Mouse (Mus musculus): ENCODE data around the gene Ndufb4. TPM values are rescaled to one million over a fixed set of nuclear protein-coding genes. Genes with fewer than 3 reads are reported as not detected.

Gene Ndufb4
- total RNA-seq, 2 experiments from 2014 or later, result 8.2 to 28.2 TPM

GRCm38 (mm10) chr16:37597412-37597811 is 56.8 kb downstream of the Ndufb4 start:
- ATAC-seq (replicated peaks; ENCODE audit: low FRiP score, poor library complexity, severe bottlenecking), result no peak

Other genes starting within 250 kb of the Ndufb4 start
- 3.1 and 6.1 TPM in 2 replicates for gene Gtf2e1, start 114.7 kb downstream of the Ndufb4 start, total RNA-seq (2015; ENCODE audit: low replicate concordance)
- 2.8 and 3.8 TPM in 2 replicates for gene Gtf2e1, start 114.7 kb downstream of the Ndufb4 start, total RNA-seq (2017; ENCODE audit: low replicate concordance)
- 4.4 and 5.4 TPM in 2 replicates for gene Rabl3, start 114.6 kb downstream of the Ndufb4 start, total RNA-seq (2015; ENCODE audit: low replicate concordance)
- 1.5 and 2.0 TPM in 2 replicates for gene Rabl3, start 114.6 kb downstream of the Ndufb4 start, total RNA-seq (2017; ENCODE audit: low replicate concordance)
- not detected in 2 replicates for gene Hgd, start 74.3 kb downstream of the Ndufb4 start, total RNA-seq (2015; ENCODE audit: low replicate concordance)
- gene Hgd, start 74.3 kb downstream of the Ndufb4 start, total RNA-seq (2017; ENCODE audit: low replicate concordance), result not detected in 2 replicates
- 0.63 TPM in 1 of 2 replicates, not detected in the other for gene Fstl1, start 122.4 kb upstream of the Ndufb4 start, total RNA-seq (2015; ENCODE audit: low replicate concordance)
- 0.77 and 0.98 TPM in 2 replicates for gene Fstl1, start 122.4 kb upstream of the Ndufb4 start, total RNA-seq (2017; ENCODE audit: low replicate concordance)
- not detected in 2 replicates for gene Gm36028, start 206.7 kb upstream of the Ndufb4 start, total RNA-seq (2015; ENCODE audit: low replicate concordance)
- not detected in 2 replicates for gene Gm36028, start 206.7 kb upstream of the Ndufb4 start, total RNA-seq (2017; ENCODE audit: low replicate concordance)
- 7.9 and 17.1 TPM in 2 replicates for gene Lrrc58, start 213.9 kb upstream of the Ndufb4 start, total RNA-seq (2015; ENCODE audit: low replicate concordance)
- 5.6 and 8.1 TPM in 2 replicates for gene Lrrc58, start 213.9 kb upstream of the Ndufb4 start, total RNA-seq (2017; ENCODE audit: low replicate concordance)

All from erythroblast, adult 5-6 weeks (primary cell).